Mouse (Mus musculus) heart, adult 10 weeks (tissue): ENCODE data around the gene Nrm. TPM values are rescaled to one million over a fixed set of nuclear protein-coding genes. Genes with fewer than 3 reads are reported as not detected.

Source experiments
- polyA plus RNA-seq: library from polyadenylated mRNA; stranded (reverse); fragments of 350-450 nt; fragmentation: Illumina TruSeq; extraction: RNeasy Lipid Tissue Mini Kit (QIAGEN cat#74804); gene quantifications from one replicate; pipeline ENCODE4 v1.2.3, GENCODE M21; 2014; ENCODE audit warnings: low read depth, low replicate concordance

Nrm gene
- 2.1 TPM for polyA plus RNA-seq

DNA sequence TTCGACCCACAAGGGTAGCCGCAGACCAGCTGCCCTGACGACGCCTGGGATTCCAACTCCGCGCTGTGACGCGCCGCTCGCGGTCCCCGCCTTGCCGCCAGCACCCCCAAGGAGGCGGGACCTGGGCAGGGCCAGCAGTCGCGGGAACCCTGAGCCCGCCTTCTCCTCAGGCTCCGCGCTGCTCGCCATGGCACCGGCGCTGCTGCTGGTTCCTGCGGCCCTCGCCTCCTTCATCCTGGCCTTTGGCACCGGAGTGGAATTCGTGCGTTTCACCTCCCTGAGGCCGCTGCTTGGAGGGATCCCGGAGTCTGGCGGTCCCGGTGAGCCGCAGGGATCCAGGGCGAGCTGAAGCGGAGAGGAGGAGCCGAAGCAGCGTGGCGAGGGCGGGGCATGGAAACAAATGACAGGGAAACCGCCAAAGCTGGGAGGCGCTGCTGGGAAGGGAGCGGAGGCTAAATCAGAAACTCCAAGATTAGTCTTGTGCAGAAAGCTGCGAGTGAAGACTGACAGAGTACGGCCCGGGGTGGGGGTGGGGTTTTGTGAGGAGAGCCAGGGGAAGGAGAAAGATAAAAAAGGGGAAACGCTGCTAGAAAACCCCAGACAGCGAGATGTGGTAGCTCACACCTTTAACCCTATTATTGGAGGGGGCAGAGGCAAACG is at the start of gene Nrm:
Nrm (plus strand) TSS at position 121 of the 660 bp plus-strand sequence.

DNA sequence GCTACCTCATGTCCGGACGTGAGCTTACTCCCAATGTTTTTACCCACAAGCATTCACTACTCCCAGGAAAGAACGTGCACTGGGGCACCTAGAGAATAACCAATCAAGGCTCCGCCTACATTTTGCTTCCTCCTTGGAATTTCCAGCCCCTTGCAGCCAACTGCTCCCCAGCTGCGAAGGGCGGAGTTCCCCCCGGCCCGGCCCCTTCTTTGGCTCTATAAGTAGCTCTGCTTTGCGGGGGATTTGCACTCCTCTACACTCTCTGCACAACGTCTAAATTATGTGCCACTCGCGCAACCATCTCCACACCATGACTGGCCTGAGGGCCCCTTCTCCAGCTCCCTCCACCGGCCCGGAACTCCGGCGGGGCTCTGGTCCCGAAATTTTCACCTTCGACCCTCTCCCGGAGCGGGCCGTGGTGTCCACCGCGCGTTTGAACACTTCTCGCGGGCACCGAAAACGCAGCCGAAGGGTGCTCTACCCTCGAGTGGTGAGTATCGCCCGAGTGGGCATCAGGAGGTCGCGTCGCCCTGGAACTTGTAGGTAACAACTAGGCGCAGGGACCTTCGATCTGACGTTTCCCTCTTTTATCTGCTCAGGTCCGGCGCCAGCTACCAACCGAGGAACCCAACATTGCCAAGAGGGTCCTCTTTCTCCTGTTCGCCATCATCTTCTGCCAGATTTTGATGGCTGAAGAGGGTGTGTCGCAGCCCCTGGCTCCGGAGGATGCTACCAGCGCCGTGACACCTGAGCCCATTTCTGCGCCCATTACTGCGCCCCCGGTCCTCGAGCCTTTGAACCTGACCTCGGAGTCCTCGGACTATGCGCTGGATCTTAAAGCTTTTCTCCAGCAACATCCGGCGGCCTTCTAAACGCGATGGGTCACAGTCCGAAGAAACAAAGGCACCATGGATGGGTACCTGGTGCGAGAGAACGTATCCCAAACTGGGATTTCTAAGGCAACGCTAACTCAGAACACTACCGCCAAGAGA is 39.4 kb upstream of the Nrm start, which contains the start of gene Ier3:
Ier3 (plus strand) TSS at position 246 of the 992 bp plus-strand sequence.

GRCm38 (mm10) chr17:35822964-35823937 is 37.9 kb upstream of the Nrm start, which contains the start of gene Flot1:
Flot1 (plus strand) TSS chr17:35823230.

GRCm38 (mm10) chr17:35838122-35838544 is 23.0 kb upstream of the Nrm start, which contains the start of gene Tubb5:
Tubb5 (minus strand) TSS chr17:35838306.

GRCm38 (mm10) chr17:35841076-35841950 is 19.8 kb upstream of the Nrm start, which contains the start of gene Mdc1:
Mdc1 (plus strand) TSS chr17:35841515.

GRCm38 (mm10) chr17:35865481-35866280 is 4.6 kb downstream of the Nrm start, which contains the start of gene Ppp1r18:
Ppp1r18 (plus strand) TSS chr17:35865593.

GRCm38 (mm10) chr17:35879245-35880057 is 18.3 kb downstream of the Nrm start, which contains the start of gene Dhx16:
Dhx16 (plus strand) TSS chr17:35879819.

GRCm38 (mm10) chr17:35896781-35897643 is 35.9 kb downstream of the Nrm start, which contains the start of gene 2310061I04Rik:
2310061I04Rik (minus strand) TSS chr17:35897431.

DNA sequence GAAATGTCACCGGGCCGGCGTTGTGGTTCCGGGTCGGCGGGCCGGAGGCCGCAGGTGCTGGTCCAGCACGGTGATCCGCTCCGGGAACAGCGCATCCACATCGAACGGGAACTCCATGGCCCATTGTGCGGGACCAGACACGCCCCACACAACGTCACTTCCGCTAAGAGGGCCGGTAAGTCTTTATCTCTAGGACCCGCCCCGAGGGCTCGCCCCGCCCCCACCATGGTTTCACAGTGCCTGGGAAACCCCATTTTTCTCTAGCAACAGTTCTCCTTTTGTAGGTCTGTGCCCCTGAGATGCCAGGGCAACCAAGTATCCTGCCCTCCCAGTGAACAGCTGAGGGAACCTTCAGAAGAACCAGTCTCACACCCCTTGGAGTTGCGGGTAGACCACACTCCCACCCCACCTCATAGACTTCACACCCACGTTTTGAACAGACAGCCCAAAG is 48.8 kb downstream of the Nrm start, which contains the start of gene Atat1:
Atat1 (minus strand) TSS at position 157 of the 451 bp plus-strand sequence.

Other genes with a start within 250 kb of the Nrm start
- not detected for gene Gm9573, start 234.7 kb upstream of the Nrm start, polyA plus RNA-seq
- gene Mucl3, start 217.6 kb upstream of the Nrm start, polyA plus RNA-seq = not detected
- 18.8 TPM for gene Vars2, start 193.7 kb upstream of the Nrm start, polyA plus RNA-seq
- 17.7 TPM for gene Gtf2h4, start 187.6 kb upstream of the Nrm start, polyA plus RNA-seq
- gene Ddr1, start 156.7 kb upstream of the Nrm start, polyA plus RNA-seq = 21.4 TPM
- gene Ier3, start 39.6 kb upstream of the Nrm start, polyA plus RNA-seq = 49.8 TPM
- 165 TPM for gene Flot1, start 38.1 kb upstream of the Nrm start, polyA plus RNA-seq
- gene Tubb5, start 23.0 kb upstream of the Nrm start, polyA plus RNA-seq = 61.0 TPM
- gene Mdc1, start 19.8 kb upstream of the Nrm start, polyA plus RNA-seq = 11.2 TPM
- 15.0 TPM for gene Ppp1r18, start 4.3 kb downstream of the Nrm start, polyA plus RNA-seq
- gene Dhx16, start 18.5 kb downstream of the Nrm start, polyA plus RNA-seq = 35.4 TPM
- gene 2310061I04Rik, start 36.1 kb downstream of the Nrm start, polyA plus RNA-seq = 140 TPM
- 9.7 TPM for gene Atat1, start 48.8 kb downstream of the Nrm start, polyA plus RNA-seq
- 69.9 TPM for gene Mrps18b, start 55.1 kb downstream of the Nrm start, polyA plus RNA-seq
- 16.9 TPM for gene Ppp1r10, start 55.1 kb downstream of the Nrm start, polyA plus RNA-seq
- 71.8 TPM for gene Abcf1, start 108.4 kb downstream of the Nrm start, polyA plus RNA-seq
- 26.8 TPM for gene Gnl1, start 118.5 kb downstream of the Nrm start, polyA plus RNA-seq
- gene Prr3, start 118.9 kb downstream of the Nrm start, polyA plus RNA-seq = 5.0 TPM
- 7.0 TPM for gene H2-T24, start 159.2 kb downstream of the Nrm start, polyA plus RNA-seq
- gene H2-T23, start 171.5 kb downstream of the Nrm start, polyA plus RNA-seq = 36.4 TPM
- gene H2-T22, start 181.4 kb downstream of the Nrm start, polyA plus RNA-seq = 22.8 TPM
- gene Gm6034, start 181.6 kb downstream of the Nrm start, polyA plus RNA-seq = not detected
- not detected for gene Gm11127, start 197.1 kb downstream of the Nrm start, polyA plus RNA-seq